Mouse (Mus musculus) lung, embryonic 15.5 days (tissue): ENCODE measurements at regions not wholly inside any gene's neighbourhood (a gene's known extent, or its start where the extent isn't known, plus 50 kb on each side); places are given as distances from the start of the nearest gene placed in this dataset.

Source experiments
- ATAC-seq: fragments of 200-750 bp; cut with Nextera tagmentation; 2 replicates; pipeline ENCODE4 v1.8.0; 2017; ENCODE audit warnings: moderate number of reproducible peaks, borderline replicate concordance; ENCODE audit not compliant: low FRiP score, low TSS enrichment; ENCODE audit errors: extremely low read depth
- H3K27ac ChIP-seq: fragments of 300-500 bp; sonication (generic); 2 replicates; pipeline ENCODE4 v1.5.1; 2015; ENCODE audit warnings: moderate library complexity, mild to moderate bottlenecking, inconsistent platforms
- H3K27me3 ChIP-seq: fragments of 300-500 bp; sonication (generic); 2 replicates; pipeline ENCODE4 v1.6.1; 2015; ENCODE audit warnings: inconsistent platforms
- H3K36me3 ChIP-seq: fragments of 300-500 bp; sonication (generic); 2 replicates; pipeline ENCODE4 v1.6.1; 2015; ENCODE audit warnings: inconsistent platforms
- H3K4me1 ChIP-seq: fragments of 300-500 bp; sonication (generic); 2 replicates; pipeline ENCODE4 v1.6.1; 2015; ENCODE audit warnings: inconsistent platforms
- H3K4me2 ChIP-seq: fragments of 300-500 bp; sonication (generic); 2 replicates; pipeline ENCODE4 v1.6.1; 2015; ENCODE audit warnings: inconsistent platforms, mild to moderate bottlenecking, moderate library complexity
- H3K4me3 ChIP-seq: fragments of 300-500 bp; sonication (generic); 2 replicates; pipeline ENCODE4 v1.5.1; 2015; ENCODE audit warnings: mild to moderate bottlenecking, inconsistent platforms
- H3K9ac ChIP-seq: fragments of 300-500 bp; sonication (generic); 2 replicates; pipeline ENCODE4 v1.6.1; 2015; ENCODE audit warnings: inconsistent platforms
- H3K9me3 ChIP-seq: fragments of 300-500 bp; sonication (generic); 2 replicates; pipeline ENCODE4 v1.6.1; 2016; ENCODE audit warnings: inconsistent platforms
- WGBS: fragments of 180-500 bp; shearing (Covaris S2); methylation state at CpG from one replicate; pipeline ENCODE4 v1.1.7; 2015; 5-methylcytosine and 5-hydroxymethylcytosine counted together

DNA sequence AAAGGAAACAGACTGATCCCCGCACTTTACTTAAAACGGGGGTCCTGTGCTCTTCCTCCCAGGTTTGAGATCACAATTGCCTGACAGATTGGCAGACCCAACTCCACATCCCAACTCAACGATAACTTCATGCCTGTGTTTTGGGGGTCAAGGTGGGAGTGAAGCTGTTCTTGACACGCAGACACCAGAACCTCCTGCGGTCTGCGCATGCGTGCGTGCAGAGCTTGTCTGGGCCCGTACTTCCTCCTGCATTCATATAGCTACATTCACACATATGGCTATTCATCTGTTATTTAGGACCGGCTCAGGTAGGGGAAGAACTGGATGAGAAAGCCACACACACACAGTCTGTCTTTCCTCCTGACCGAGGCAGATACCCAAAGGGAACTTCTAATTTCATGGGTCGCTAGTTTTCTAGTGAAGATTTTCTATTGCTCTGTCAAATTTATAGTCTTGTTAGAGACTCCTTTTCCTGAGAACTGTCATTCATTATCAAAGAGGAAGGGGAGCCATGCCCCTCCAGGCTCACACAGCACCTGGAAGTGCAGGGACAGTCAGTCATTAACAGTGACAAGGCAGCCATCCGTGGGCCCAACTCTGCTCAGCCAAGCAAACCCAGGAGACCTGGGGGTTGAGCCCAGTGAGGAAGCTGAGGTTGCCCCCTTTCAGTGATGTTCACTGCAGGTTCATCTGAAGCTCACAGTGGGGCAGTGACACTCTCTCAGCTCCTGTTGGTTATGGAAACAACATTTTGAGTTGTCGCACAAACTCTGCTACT lies 104.0 kb upstream of the Gm3448 start:
- 84% methylated on average over 14 of the region's 14 CpGs for whole genome bisulfite sequencing
- H3K9ac ChIP-seq, result no peak overlapping the region
- 0 out of 2 replicates have a peak, but pooled peaks cover 4% of the 10 kb centered on the region for H3K4me1 ChIP-seq
- no peak overlapping the region for H3K27ac ChIP-seq
- no peaks in the 10 kb centered on the region for H3K9me3 ChIP-seq
- H3K36me3 ChIP-seq, result no peaks in the 10 kb centered on the region
- no peak overlapping the region for H3K4me2 ChIP-seq
- H3K4me3 ChIP-seq, result no peak overlapping the region
- H3K27me3 ChIP-seq, result no peaks in the 10 kb centered on the region
- no peak for ATAC-seq

DNA sequence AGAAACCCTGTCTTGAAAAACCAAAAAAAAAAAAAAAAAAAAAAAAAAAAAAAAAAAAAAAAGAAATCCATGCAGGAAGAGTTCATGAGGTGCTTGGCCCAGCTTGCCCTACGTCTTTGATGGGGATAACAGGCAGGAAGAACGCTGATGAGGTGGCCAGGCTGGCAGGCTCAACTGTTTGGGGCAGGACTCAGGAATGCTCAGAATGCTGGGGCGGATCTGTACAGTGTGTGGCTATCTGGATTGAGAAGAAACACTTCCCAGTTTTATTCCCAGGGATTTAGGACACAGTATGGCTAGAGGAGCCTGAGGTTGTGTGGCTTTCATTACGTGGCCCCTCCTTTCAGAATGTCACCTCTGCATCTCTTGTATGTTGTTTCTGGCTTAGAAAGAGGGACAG lies 99.1 kb upstream of the Gm3448 start:
- Histone ChIP-seq H3K4me1 (no peaks in the 10 kb centered on the region), H3K4me2 (no peak overlapping the region), H3K27ac (no peak overlapping the region), H3K9ac (no peak overlapping the region), H3K4me3 (no peak overlapping the region), H3K9me3 (no peaks in the 10 kb centered on the region), H3K36me3 (no peaks in the 10 kb centered on the region), H3K27me3 (no peaks in the 10 kb centered on the region)
- no peak for ATAC-seq
- 42% methylated on average over 4 of the region's 4 CpGs for WGBS
